Mouse (Mus musculus): ENCODE measurements at regions not wholly inside any gene's neighbourhood (a gene's known extent, or its start where the extent isn't known, plus 50 kb on each side); places are given as distances from the start of the nearest gene placed in this dataset.
A peak's percentile ranks its signal among the peaks of the same experiment; 100 is the strongest.

DNA sequence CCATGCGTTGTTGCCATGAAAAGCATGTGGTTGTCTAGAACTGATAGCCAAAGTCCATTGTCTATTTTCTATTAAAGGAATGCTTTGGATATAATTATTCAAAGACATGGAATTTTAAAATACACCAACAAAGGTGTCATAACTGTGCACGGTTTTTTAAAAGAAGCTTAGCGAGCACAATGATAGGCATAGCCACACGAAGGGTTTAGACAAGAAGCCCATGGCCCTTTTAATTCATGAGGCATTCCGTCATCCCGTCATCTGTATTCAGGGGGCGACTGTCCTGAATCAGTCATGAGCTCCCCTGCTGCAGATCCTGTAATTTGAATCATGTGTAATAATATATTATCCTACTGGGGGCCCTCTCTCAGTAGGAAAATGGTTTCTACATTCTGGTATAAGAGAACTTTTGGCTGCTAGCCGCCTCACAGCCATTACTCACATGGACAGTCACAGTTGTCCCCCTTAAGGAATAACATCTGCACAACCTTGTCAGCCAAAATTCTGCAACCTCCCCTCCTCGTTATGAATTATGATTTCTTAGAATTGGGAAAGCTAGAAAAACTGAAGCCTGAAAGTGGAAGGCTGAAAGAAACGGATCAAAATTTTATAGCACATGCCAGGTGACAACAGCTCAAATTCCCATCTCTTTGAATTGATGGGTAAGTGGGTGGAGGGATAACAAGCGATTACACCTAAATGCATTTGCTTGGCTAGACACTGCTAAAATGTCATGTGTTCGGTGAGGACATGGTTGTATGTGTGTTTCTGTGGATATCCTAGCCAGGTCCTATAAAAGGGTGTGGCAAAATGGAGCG is 225.1 kb downstream of the Usp25 start:
- Histone ChIP-seq H3K4me2 (replicated peaks; ENCODE audit: low read depth, low read length) (0 out of 2 replicates have a peak overlapping the region, but pooled peaks have one; percentile 33), H3K27ac (ENCODE audit: low read length) (no peak overlapping the region; the same call in 1 of the 2 replicates)
- peak; percentile 54; the same call in 1 of the 2 replicates for ATAC-seq (ENCODE audit: insufficient number of reproducible peaks, insufficient read depth, low FRiP score, low read depth)

DNA sequence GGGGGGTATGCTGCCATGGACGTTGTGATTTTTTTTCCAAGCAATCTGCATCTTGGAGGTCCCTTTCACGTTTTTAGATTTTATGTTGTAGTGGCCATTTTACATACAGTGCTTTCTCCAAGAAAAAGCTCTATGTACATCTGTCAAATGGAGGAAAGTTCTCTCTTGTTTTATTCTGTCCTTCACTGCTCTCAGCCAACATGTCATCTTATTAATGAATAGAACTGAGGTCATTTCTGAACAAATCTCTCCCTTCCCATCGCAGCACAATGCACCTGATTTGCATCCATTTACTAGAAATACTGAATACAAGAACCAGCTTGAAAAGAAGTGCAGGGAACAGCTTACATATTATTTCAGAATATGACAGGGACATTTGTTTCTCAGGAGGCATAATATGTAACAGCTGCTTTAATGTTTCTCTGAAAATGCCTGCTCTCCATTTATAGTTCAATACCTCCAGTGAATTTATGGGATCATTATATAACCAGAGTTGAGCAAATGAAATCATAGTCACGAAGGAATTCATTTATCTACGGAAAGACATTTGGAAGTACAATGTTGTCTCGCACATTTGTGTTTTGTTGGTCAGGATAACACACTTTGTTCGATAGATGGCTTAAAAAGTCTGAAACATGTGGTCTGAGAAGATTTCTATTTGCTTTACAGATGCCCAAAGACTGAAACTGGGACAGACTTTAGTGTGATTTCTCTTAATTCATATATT is 224.3 kb downstream of the Usp25 start:
- Histone ChIP-seq H3K4me1 (ENCODE audit: control insufficient read depth, insufficient read depth, low read length) (peaks cover 12% of the 10 kb centered on the region; the same call in 1 of the 2 replicates), H3K36me3 (ENCODE audit: control insufficient read depth, insufficient read depth, low read length) (no peaks in the 10 kb centered on the region), H3K4me3 (ENCODE audit: low read depth, low read length) (no peak overlapping the region), H3K4me2 (replicated peaks; ENCODE audit: low read depth, low read length) (peak overlapping the region; percentile 33; the same call in 1 of the 2 replicates), H3K27me3 (ENCODE audit: control insufficient read depth, insufficient read depth, low read length) (no peaks in the 10 kb centered on the region), H3K9me3 (ENCODE audit: control insufficient read depth, low read depth, low read length) (no peaks in the 10 kb centered on the region), H3K9ac (replicated peaks; ENCODE audit: low read depth, low read length) (no peak overlapping the region), H3K27ac (ENCODE audit: low read length) (no peak overlapping the region)
- 0 out of 2 replicates have a peak, but pooled peaks have one; percentile 8 for ATAC-seq (ENCODE audit: insufficient number of reproducible peaks, insufficient read depth, low FRiP score, low read depth)
- 54% methylated on average over 7 of the region's 7 CpGs for WGBS

More for the DNA sequence above, 225.1 kb downstream of the Usp25 start:
- no peaks in the 10 kb centered on the region for H3K36me3 ChIP-seq (ENCODE audit: control insufficient read depth, insufficient read depth, low read length)
- no peaks in the 10 kb centered on the region for H3K27me3 ChIP-seq (ENCODE audit: control insufficient read depth, insufficient read depth, low read length)
- H3K9me3 ChIP-seq (ENCODE audit: control insufficient read depth, low read depth, low read length) = no peaks in the 10 kb centered on the region
- H3K4me1 ChIP-seq (ENCODE audit: control insufficient read depth, insufficient read depth, low read length) = peaks cover 12% of the 10 kb centered on the region; the same call in 1 of the 2 replicates
- H3K9ac ChIP-seq (replicated peaks; ENCODE audit: low read depth, low read length) = no peak overlapping the region
- 51% methylated on average over 13 of the region's 13 CpGs for WGBS
- no peak overlapping the region for H3K4me3 ChIP-seq (ENCODE audit: low read depth, low read length)

- WGBS = 66% methylated on average over 2 of the region's 2 CpGs
- H3K4me1 ChIP-seq (ENCODE audit: control insufficient read depth, insufficient read depth, low read length) = peaks cover 12% of the 10 kb centered on the region; the same call in 1 of the 2 replicates
- no peak overlapping the region for H3K9ac ChIP-seq (replicated peaks; ENCODE audit: low read depth, low read length)
- H3K36me3 ChIP-seq (ENCODE audit: control insufficient read depth, insufficient read depth, low read length) = no peaks in the 10 kb centered on the region
- no peak overlapping the region for H3K27ac ChIP-seq (ENCODE audit: low read length)
- no peak for ATAC-seq (ENCODE audit: insufficient number of reproducible peaks, insufficient read depth, low FRiP score, low read depth)
- no peaks in the 10 kb centered on the region for H3K27me3 ChIP-seq (ENCODE audit: control insufficient read depth, insufficient read depth, low read length)
- H3K4me2 ChIP-seq (replicated peaks; ENCODE audit: low read depth, low read length) = peak overlapping the region; percentile 33
- no peaks in the 10 kb centered on the region for H3K9me3 ChIP-seq (ENCODE audit: control insufficient read depth, low read depth, low read length)
- no peak overlapping the region for H3K4me3 ChIP-seq (ENCODE audit: low read depth, low read length)
Measured at GRCm38 (mm10) chr16:77237272-77237603, 223.7 kb downstream of the Usp25 start.

GRCm38 (mm10) chr16:77236509-77237271 is 223.2 kb downstream of the Usp25 start:
- Histone ChIP-seq H3K9ac (replicated peaks; ENCODE audit: low read depth, low read length) (no peak overlapping the region), H3K27me3 (ENCODE audit: control insufficient read depth, insufficient read depth, low read length) (no peaks in the 10 kb centered on the region), H3K4me3 (ENCODE audit: low read depth, low read length) (peak overlapping the region; percentile 16; the same call in 1 of the 2 replicates), H3K36me3 (ENCODE audit: control insufficient read depth, insufficient read depth, low read length) (no peaks in the 10 kb centered on the region), H3K4me1 (ENCODE audit: control insufficient read depth, insufficient read depth, low read length) (peaks cover 12% of the 10 kb centered on the region; the same call in 1 of the 2 replicates), H3K9me3 (ENCODE audit: control insufficient read depth, low read depth, low read length) (no peaks in the 10 kb centered on the region), H3K4me2 (replicated peaks; ENCODE audit: low read depth, low read length) (peak overlapping the region; percentile 33), H3K27ac (ENCODE audit: low read length) (no peak overlapping the region; the same call in 1 of the 2 replicates)
- ATAC-seq (ENCODE audit: insufficient number of reproducible peaks, insufficient read depth, low FRiP score, low read depth) = peak; percentile 42; the same call in 1 of the 2 replicates
- 34% methylated on average over 13 of the region's 13 CpGs for WGBS

DNA sequence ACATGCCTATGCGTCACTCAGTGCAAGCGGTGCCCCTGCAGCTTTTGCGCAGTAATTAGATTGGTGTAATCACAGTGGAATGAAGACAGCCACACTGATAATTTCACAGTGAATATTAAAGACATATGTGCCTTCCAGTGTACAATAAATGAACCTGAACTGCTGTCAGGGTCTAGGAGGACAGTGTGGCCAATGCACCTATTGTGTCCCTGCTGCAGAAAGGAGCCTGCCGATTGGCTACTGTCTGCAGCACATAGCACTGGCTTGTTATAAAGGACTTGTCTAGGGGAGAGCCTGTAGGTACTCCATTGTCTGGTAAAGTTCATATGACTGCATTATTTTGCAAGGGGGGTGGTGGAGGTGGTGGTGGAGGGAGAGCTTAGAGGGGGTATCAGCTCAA is 222.5 kb downstream of the Usp25 start:
- Histone ChIP-seq H3K4me1 (ENCODE audit: control insufficient read depth, insufficient read depth, low read length) (peaks cover 12% of the 10 kb centered on the region; the same call in 1 of the 2 replicates), H3K36me3 (ENCODE audit: control insufficient read depth, insufficient read depth, low read length) (no peaks in the 10 kb centered on the region), H3K9me3 (ENCODE audit: control insufficient read depth, low read depth, low read length) (no peaks in the 10 kb centered on the region), H3K4me3 (ENCODE audit: low read depth, low read length) (no peak overlapping the region), H3K9ac (replicated peaks; ENCODE audit: low read depth, low read length) (no peak overlapping the region), H3K4me2 (replicated peaks; ENCODE audit: low read depth, low read length) (no peak overlapping the region), H3K27me3 (ENCODE audit: control insufficient read depth, insufficient read depth, low read length) (no peaks in the 10 kb centered on the region), H3K27ac (ENCODE audit: low read length) (no peak overlapping the region)
- ATAC-seq (ENCODE audit: insufficient number of reproducible peaks, insufficient read depth, low FRiP score, low read depth) = 0 out of 2 replicates have a peak, but pooled peaks have one; percentile 23
- WGBS = 93% methylated on average over 4 of the region's 4 CpGs

DNA sequence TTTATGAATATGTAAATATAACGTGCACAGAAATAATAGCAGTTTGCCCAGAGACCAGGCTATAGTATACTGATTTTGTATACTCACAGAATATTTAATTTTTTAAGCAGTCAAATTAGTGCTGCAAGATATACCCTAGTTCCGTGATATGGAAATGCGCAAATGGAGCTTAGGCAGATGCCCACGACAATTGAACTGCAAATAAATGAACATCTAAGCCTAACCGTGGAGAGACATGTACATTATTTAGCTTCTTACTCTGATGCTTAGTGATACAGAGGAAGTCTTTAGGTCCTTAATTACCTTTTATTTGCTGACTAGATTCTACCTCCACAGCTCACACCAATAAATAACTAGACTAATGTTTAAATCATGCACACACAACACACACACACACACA is 221.9 kb downstream of the Usp25 start:
- H3K27me3 ChIP-seq (ENCODE audit: control insufficient read depth, insufficient read depth, low read length) = no peaks in the 10 kb centered on the region
- no peak overlapping the region for H3K4me2 ChIP-seq (replicated peaks; ENCODE audit: low read depth, low read length)
- H3K27ac ChIP-seq (ENCODE audit: low read length) = no peak overlapping the region
- H3K4me3 ChIP-seq (ENCODE audit: low read depth, low read length) = no peak overlapping the region
- no peak for ATAC-seq (ENCODE audit: insufficient number of reproducible peaks, insufficient read depth, low FRiP score, low read depth)
- no peak overlapping the region for H3K9ac ChIP-seq (replicated peaks; ENCODE audit: low read depth, low read length)
- peaks cover 12% of the 10 kb centered on the region; the same call in 1 of the 2 replicates for H3K4me1 ChIP-seq (ENCODE audit: control insufficient read depth, insufficient read depth, low read length)
- H3K9me3 ChIP-seq (ENCODE audit: control insufficient read depth, low read depth, low read length) = no peaks in the 10 kb centered on the region
- H3K36me3 ChIP-seq (ENCODE audit: control insufficient read depth, insufficient read depth, low read length) = no peaks in the 10 kb centered on the region
- 80% methylated on average over 5 of the region's 5 CpGs for WGBS
